Mouse (Mus musculus) CH12.LX (cell line): ENCODE data around the gene Tm7sf3. TPM values are rescaled to one million over a fixed set of nuclear protein-coding genes. Genes with fewer than 3 reads are reported as not detected.

Source experiments
- DNase-seq: peaks from one replicate; pipeline ENCODE4 v3.0.0-alpha.2; 2013; ENCODE audit errors: extremely low read depth
- H3K27ac ChIP-seq: 2 replicates; pipeline ENCODE4 v1.5.1; 2012; ENCODE audit warnings: low read depth, mild to moderate bottlenecking, control low read depth, moderate library complexity; ENCODE audit not compliant: insufficient read depth
- H3K27me3 ChIP-seq: replicated peaks from 2 replicates; pipeline ENCODE3; 2012; ENCODE audit warnings: inconsistent platforms
- H3K36me3 ChIP-seq, 2 experiments: replicated peaks in 1 of 2; 2 replicates each; pipeline versions ENCODE3 to v1.6.1; 2012; ENCODE audit warnings: inconsistent platforms in 1 of 2, low read length in 1 of 2, mild to moderate bottlenecking in 1 of 2, mixed read lengths in 1 of 2, moderate library complexity in 1 of 2; ENCODE audit not compliant: control insufficient read depth in 1 of 2, insufficient read depth in 1 of 2
- H3K4me1 ChIP-seq, 2 experiments: 2 replicates each; pipeline ENCODE4 v1.6.1; 2012; ENCODE audit warnings: inconsistent platforms in 1 of 2, moderate library complexity in 1 of 2; ENCODE audit not compliant: insufficient read depth in 2 of 2, control insufficient read depth in 1 of 2
- H3K4me2 ChIP-seq: 2 replicates; pipeline ENCODE4 v1.6.1; 2012; ENCODE audit warnings: low read depth, mild to moderate bottlenecking, control low read depth; ENCODE audit not compliant: poor library complexity, insufficient read depth, severe bottlenecking
- H3K4me3 ChIP-seq, 3 experiments: fragments of 150-350 bp in 1 of 3; sonication (generic) in 1 of 3; replicated peaks in 1 of 3; 2 replicates each; pipeline versions ENCODE3 to v1.5.1; 2011 to 2012; ENCODE audit warnings: low read depth in 2 of 3, low read length in 2 of 3, mild to moderate bottlenecking in 2 of 3, moderate library complexity in 2 of 3, control low read depth in 1 of 3, improper control_type of control experiment in 1 of 3, inconsistent platforms in 1 of 3, mixed read lengths in 1 of 3; ENCODE audit not compliant: poor library complexity in 1 of 3
- H3K79me2 ChIP-seq: replicated peaks from 2 replicates; pipeline ENCODE4 v1.6.1; 2012; ENCODE audit warnings: mild to moderate bottlenecking, moderate library complexity; ENCODE audit not compliant: control insufficient read depth, poor library complexity, insufficient read depth, severe bottlenecking; ENCODE audit errors: extremely low read depth
- H3K9ac ChIP-seq: 2 replicates; pipeline ENCODE4 v1.6.1; 2012; ENCODE audit warnings: low read depth, mild to moderate bottlenecking, control low read depth, moderate library complexity; ENCODE audit not compliant: insufficient read depth
- H3K9me3 ChIP-seq: replicated peaks from 2 replicates; pipeline ENCODE3; 2012; ENCODE audit warnings: low read length, inconsistent platforms, mixed read lengths
- BHLHE40 ChIP-seq: IDR thresholded peaks from 2 replicates; pipeline ENCODE4 v1.6.1; 2011; ENCODE audit warnings: mild to moderate bottlenecking, low read depth, low read length, improper control_type of control experiment
- CHD1 ChIP-seq: IDR thresholded peaks from 2 replicates; pipeline ENCODE4 v1.6.1; 2012; ENCODE audit warnings: low read depth, low read length, improper control_type of control experiment, inconsistent platforms
- CHD2 ChIP-seq: IDR thresholded peaks from 2 replicates; pipeline ENCODE4 v1.6.1; 2011; ENCODE audit warnings: low read length, improper control_type of control experiment
- CTCF ChIP-seq, 2 experiments: IDR thresholded peaks in 1 of 2; conservative IDR thresholded peaks in 1 of 2; 2 replicates each; pipeline ENCODE4 v1.5.1; 2011 to 2012; ENCODE audit warnings: low read depth in 2 of 2, low read length in 2 of 2, improper control_type of control experiment in 1 of 2, inconsistent platforms in 1 of 2, mild to moderate bottlenecking in 1 of 2, moderate library complexity in 1 of 2
- ELF1 ChIP-seq: IDR thresholded peaks from 2 replicates; pipeline ENCODE4 v1.6.1; 2014; ENCODE audit warnings: low read depth, mild to moderate bottlenecking, inconsistent platforms, low read length, improper control_type of control experiment
- EP300 ChIP-seq: IDR thresholded peaks from 2 replicates; pipeline ENCODE4 v1.6.1; 2011; ENCODE audit warnings: low read length, improper control_type of control experiment
- ETS1 ChIP-seq: conservative IDR thresholded peaks from 2 replicates; pipeline ENCODE4 v1.6.1; 2012; ENCODE audit warnings: low read depth, mild to moderate bottlenecking, inconsistent platforms, low read length, improper control_type of control experiment, moderate library complexity
- HCFC1 ChIP-seq: IDR thresholded peaks from 2 replicates; pipeline ENCODE4 v1.6.1; 2012; ENCODE audit warnings: low read depth, mild to moderate bottlenecking, inconsistent platforms, low read length, improper control_type of control experiment
- IRF4 ChIP-seq: IDR thresholded peaks from 2 replicates; pipeline ENCODE4 v1.6.1; 2014; ENCODE audit warnings: low read depth, mild to moderate bottlenecking, inconsistent platforms, low read length, improper control_type of control experiment
- JUND ChIP-seq: conservative IDR thresholded peaks from 2 replicates; pipeline ENCODE4 v1.6.1; 2011; ENCODE audit warnings: low read depth, low read length, improper control_type of control experiment
- MAFK ChIP-seq: IDR thresholded peaks from 2 replicates; pipeline ENCODE4 v1.6.1; 2011; ENCODE audit warnings: low read length, improper control_type of control experiment; ENCODE audit not compliant: insufficient replicate concordance
- MAX ChIP-seq: IDR thresholded peaks from 2 replicates; pipeline ENCODE4 v1.6.1; 2011; ENCODE audit warnings: low read length, improper control_type of control experiment
- MAZ ChIP-seq: IDR thresholded peaks from 2 replicates; pipeline ENCODE4 v1.6.1; 2012; ENCODE audit warnings: low read depth, mild to moderate bottlenecking, inconsistent platforms, low read length, improper control_type of control experiment, moderate library complexity
- MXI1 ChIP-seq: IDR thresholded peaks from 2 replicates; pipeline ENCODE4 v1.6.1; 2011; ENCODE audit warnings: mild to moderate bottlenecking, low read depth, low read length, improper control_type of control experiment
- MYC ChIP-seq: IDR thresholded peaks from 2 replicates; pipeline ENCODE4 v1.6.1; 2011; ENCODE audit warnings: low read depth, mild to moderate bottlenecking, improper control_type of control experiment, low read length
- NELFE ChIP-seq: IDR thresholded peaks from 2 replicates; pipeline ENCODE4 v1.6.1; 2011; ENCODE audit warnings: low read depth, low read length, improper control_type of control experiment
- NRF1 ChIP-seq: IDR thresholded peaks from 2 replicates; pipeline ENCODE4 v1.6.1; 2014; ENCODE audit warnings: low read depth, mild to moderate bottlenecking, inconsistent platforms, low read length, improper control_type of control experiment, moderate library complexity
- PAX5 ChIP-seq: IDR thresholded peaks from 2 replicates; pipeline ENCODE4 v1.6.1; 2012; ENCODE audit warnings: low read length, inconsistent platforms, mixed read lengths
- POLR2A ChIP-seq: IDR thresholded peaks from 2 replicates; pipeline ENCODE4 v1.6.1; 2011; ENCODE audit warnings: low read depth, mild to moderate bottlenecking, improper control_type of control experiment, low read length
- POLR2AphosphoS2 ChIP-seq: IDR thresholded peaks from 2 replicates; pipeline ENCODE4 v1.6.1; 2011; ENCODE audit warnings: low read depth, low read length, improper control_type of control experiment
- RAD21 ChIP-seq: IDR thresholded peaks from 2 replicates; pipeline ENCODE4 v1.6.1; 2011; ENCODE audit warnings: low read depth, mild to moderate bottlenecking, low read length, improper control_type of control experiment, moderate library complexity
- SIN3A ChIP-seq: IDR thresholded peaks from 2 replicates; pipeline ENCODE4 v1.6.1; 2012; ENCODE audit warnings: low read length, improper control_type of control experiment, inconsistent platforms
- SMC3 ChIP-seq: IDR thresholded peaks from 2 replicates; pipeline ENCODE4 v1.6.1; 2011; ENCODE audit warnings: low read depth, low read length, improper control_type of control experiment
- TBP ChIP-seq: conservative IDR thresholded peaks from 2 replicates; pipeline ENCODE4 v1.6.1; 2011; ENCODE audit warnings: low read depth, low read length, improper control_type of control experiment
- TCF12 ChIP-seq: IDR thresholded peaks from 2 replicates; pipeline ENCODE4 v1.6.1; 2014; ENCODE audit warnings: low read depth, mild to moderate bottlenecking, inconsistent platforms, low read length, improper control_type of control experiment
- UBTF ChIP-seq: IDR thresholded peaks from 2 replicates; pipeline ENCODE4 v1.6.1; 2012; ENCODE audit warnings: low read depth, mild to moderate bottlenecking, inconsistent platforms, low read length, improper control_type of control experiment, moderate library complexity
- USF1 ChIP-seq: IDR thresholded peaks from 2 replicates; pipeline ENCODE4 v1.6.1; 2014; ENCODE audit warnings: low read depth, mild to moderate bottlenecking, inconsistent platforms, low read length, improper control_type of control experiment
- ZMIZ1 ChIP-seq: IDR thresholded peaks from 2 replicates; pipeline ENCODE4 v1.6.1; 2012; ENCODE audit warnings: low read depth, mild to moderate bottlenecking, inconsistent platforms, low read length, improper control_type of control experiment
- ZNF384 ChIP-seq: IDR thresholded peaks from 2 replicates; pipeline ENCODE4 v1.6.1; 2012; ENCODE audit warnings: low read depth, low read length, improper control_type of control experiment, inconsistent platforms
- dilution Hi-C: fragments of 300-500 bp; cut with MboI; formaldehyde crosslinking; loops from 2 replicates; pipeline ENCODE4 v1.14.3; 2020; ENCODE audit warnings: low sequenced_read_pairs; ENCODE audit not compliant: extremely low pct_unique_long_range_greater_than_20kb, extremely low pct_ligation_motif_present
- in situ Hi-C: fragments of 300-500 bp; cut with MboI; formaldehyde crosslinking; loops from 3 replicates; pipeline ENCODE4 v1.14.3; 2019; ENCODE audit warnings: low sequenced_read_pairs, low pct_ligation_motif_present, low pct_unique_long_range_greater_than_20kb, mixed read lengths
- polyA plus RNA-seq: library from polyadenylated mRNA; unstranded; fragments of >175 nt; gene quantifications from 2 replicates; pipeline ENCODE4 v1.2.1, GENCODE M21; 2012; ENCODE audit warnings: low read depth; ENCODE audit not compliant: insufficient read length
- total RNA-seq, 2 experiments: library from RNA; depleted of rRNA; stranded (reverse); fragments of 300-350 nt in 1 of 2; fragments of >200 nt in 1 of 2; gene quantifications; 2 replicates each; pipeline ENCODE4 v1.2.3; 2012 to 2014

Tm7sf3 gene
- total RNA-seq (2012; rRNA removed), result 19.9 and 23.9 TPM in 2 replicates
- total RNA-seq (2014; rRNA removed), result 11.4 and 11.8 TPM in 2 replicates
- polyA plus RNA-seq, result 12.8 and 13.4 TPM in 2 replicates

- peaks cover 5 to 38% of the 10 kb centered on the region in 2 experiments for H3K4me1 ChIP-seq
- no peak for TF ChIP-seq ZNF384
- no peak for TF ChIP-seq PAX5
- TF ChIP-seq TBP, result peak; percentile 94
- TF ChIP-seq MAFK, result no peak
- TF ChIP-seq POLR2AphosphoS2, result peak; percentile 95
- TF ChIP-seq ZMIZ1, result peak; percentile 98
- no peak; the same call in 1 of the 2 replicates for TF ChIP-seq UBTF
- TF ChIP-seq NELFE, result peak; percentile 99
- TF ChIP-seq TCF12, result peak; percentile 85
- peak; percentile 73; the same call in 1 of the 2 replicates for TF ChIP-seq MYC
- no peak for TF ChIP-seq JUND
- TF ChIP-seq EP300, result no peak
- TF ChIP-seq HCFC1, result peak; percentile 58; the same call in 1 of the 2 replicates
- no peak for TF ChIP-seq SMC3
- no peak for TF ChIP-seq CTCF (conservative IDR thresholded peaks at IDR 0.05 in 1 of 2, IDR thresholded peaks at IDR 0.05 in 1 of 2; ENCODE audit: low read depth in 2 of 2, low read length in 2 of 2)
- TF ChIP-seq RAD21, result no peak
- peak; percentile 80 for TF ChIP-seq MAX
- peak; percentile 100 for TF ChIP-seq POLR2A
- peak; percentile 25 for TF ChIP-seq ETS1
- peak; percentile 65 for TF ChIP-seq MXI1
- peak; percentile 77 for TF ChIP-seq BHLHE40
- peak; percentile 75 for TF ChIP-seq NRF1
- TF ChIP-seq SIN3A, result peak; percentile 77
- TF ChIP-seq USF1, result no peak
- TF ChIP-seq IRF4, result peak; percentile 38; the same call in 1 of the 2 replicates
- peak; percentile 73; the same call in 1 of the 2 replicates for TF ChIP-seq CHD2
- peak; percentile 75 for TF ChIP-seq ELF1
- TF ChIP-seq CHD1, result no peak
- 0 out of 2 replicates have a peak, but pooled peaks have one; percentile 22 for TF ChIP-seq MAZ
- TF ChIP-seq, all 38 proteins: peak for 18
- DNase-seq, result peak; percentile 98
Measured at GRCm38 (mm10) chr6:146642276-146643183, at the start of gene Tm7sf3, which contains the start of gene Med21. Gene Tm7sf3 (minus strand): TSS chr6:146642824. Gene Med21 (plus strand): TSS chr6:146642547.

More at GRCm38 (mm10) chr6:146642276-146643183, at the start of gene Tm7sf3, which contains the start of gene Med21:
- Histone ChIP-seq H3K4me3 (peak within 1 kb of the TSS; percentile 80 to 95 (median 91)), H3K9ac (peak within 1 kb of the TSS; percentile 87), H3K27me3 (no peaks in the 10 kb centered on the region), H3K9me3 (no peaks in the 10 kb centered on the region), H3K36me3 (no peaks in the 10 kb centered on the region), H3K79me2 (peaks cover 13% of the 10 kb centered on the region), H3K4me2 (peak within 1 kb of the TSS; percentile 69), H3K27ac (peak within 1 kb of the TSS; percentile 68)
- in situ Hi-C loops, result loop anchor here (10.0 kb wide), 1 partner anchor 238 kb away; no protein-coding TSS in a partner anchor
- dilution Hi-C loops, result no loop called here
